Mouse (Mus musculus) adrenal gland, postnatal 14 days (tissue): ENCODE measurements around the gene Clca4a. TPM values are rescaled to one million over a fixed set of nuclear protein-coding genes. Genes with fewer than 3 reads are reported as not detected.
"Not testable (repeated sequence)": the region's sequence is repeated elsewhere in the genome, so short reads cannot be mapped to it uniquely, and the experiment has no call there.

ENCODE experiments used
- DNase-seq: peaks from one replicate; pipeline ENCODE4 v3.0.0; 2021; ENCODE audit warnings: mixed read lengths
- long read RNA-seq, 2 experiments: library from polyadenylated mRNA; stranded (forward); transcript quantifications; one replicate each; pipeline ENCODE4 v2.0.0; 2021
- total RNA-seq: library from RNA; stranded (reverse); gene quantifications from 2 replicates; pipeline ENCODE4 v1.2.3, GENCODE M21; 2021

The Clca4a gene
- not detected in 2 replicates for total RNA-seq
- long read RNA-seq, experiment 1, result 0 reads
- long read RNA-seq, experiment 2, result 0 reads

- no peak for DNase-seq
Observed at GRCm38 (mm10) chr3:144974945-144975344, at the start of gene Clca4a. Clca4a (minus strand) TSS chr3:144975045.

- no peak for DNase-seq
Observed at GRCm38 (mm10) chr3:145017807-145018206, 43.0 kb upstream of the Clca4a start.

GRCm38 (mm10) chr3:145004422-145004821, 29.6 kb upstream of the Clca4a start:
- DNase-seq, result no peak

GRCm38 (mm10) chr3:145000912-145001311, 26.1 kb upstream of the Clca4a start:
- no peak for DNase-seq

- DNase-seq, result no peak
Observed at GRCm38 (mm10) chr3:144993055-144993454, 18.2 kb upstream of the Clca4a start.

- DNase-seq, result no peak
Observed at GRCm38 (mm10) chr3:144992618-144993017, 17.8 kb upstream of the Clca4a start.

- DNase-seq, result no peak
Observed at GRCm38 (mm10) chr3:144985890-144986289, 11.0 kb upstream of the Clca4a start.

- DNase-seq, result peak; percentile 32
Observed at GRCm38 (mm10) chr3:144980551-144980950, 5.7 kb upstream of the Clca4a start.

GRCm38 (mm10) chr3:144977631-144978030, 2.8 kb upstream of the Clca4a start:
- DNase-seq, result no peak

GRCm38 (mm10) chr3:144976091-144976490, 1.2 kb upstream of the Clca4a start:
- DNase-seq, result no peak

GRCm38 (mm10) chr3:144971553-144972270, 3.1 kb downstream of the Clca4a start:
- DNase-seq, result no peak

GRCm38 (mm10) chr3:144969755-144970154, 5.1 kb downstream of the Clca4a start:
- no peak for DNase-seq

GRCm38 (mm10) chr3:144966074-144966473, 8.8 kb downstream of the Clca4a start:
- no peak for DNase-seq

GRCm38 (mm10) chr3:144950829-144951228, 24.0 kb downstream of the Clca4a start:
- DNase-seq, result peak; percentile 9

- not testable (repeated sequence) for DNase-seq
Observed at GRCm38 (mm10) chr3:144947376-144947775, 27.5 kb downstream of the Clca4a start.

- DNase-seq, result not testable (repeated sequence)
Observed at GRCm38 (mm10) chr3:144933625-144934024, 41.2 kb downstream of the Clca4a start.

- no peak for DNase-seq
Observed at GRCm38 (mm10) chr3:144933011-144933491, 41.8 kb downstream of the Clca4a start.

- DNase-seq, result no peak
Observed at GRCm38 (mm10) chr3:144932335-144932734, 42.5 kb downstream of the Clca4a start, which contains the start of gene Clca4b. Clca4b (minus strand) TSS chr3:144932529.

- DNase-seq, result no peak
Observed at GRCm38 (mm10) chr3:144914014-144914413, 60.8 kb downstream of the Clca4a start.

Other genes starting within 250 kb of the Clca4a start
- gene Clca3a1, start 214.1 kb downstream of the Clca4a start, total RNA-seq, result 8.4 and 8.9 TPM in 2 replicates
- gene Clca3a2, start 155.6 kb downstream of the Clca4a start, total RNA-seq, result 0.11 and 0.19 TPM in 2 replicates
- not detected in 2 replicates for gene Clca3b, start 125.7 kb downstream of the Clca4a start, total RNA-seq
- not detected in 2 replicates for gene Clca4b, start 42.5 kb downstream of the Clca4a start, total RNA-seq
- gene Clca1, start 57.7 kb upstream of the Clca4a start, total RNA-seq, result not detected in 2 replicates
- 0.26 and 0.33 TPM in 2 replicates for gene Clca2, start 124.4 kb upstream of the Clca4a start, total RNA-seq
- 18.6 and 25.8 TPM in 2 replicates for gene Odf2l, start 143.5 kb upstream of the Clca4a start, total RNA-seq